Mouse (Mus musculus) forebrain, embryonic 13.5 days (tissue): ENCODE results near the gene Stx11. TPM values are rescaled to one million over a fixed set of nuclear protein-coding genes. Genes with fewer than 3 reads are reported as not detected.
A peak's percentile ranks its signal among the peaks of the same experiment; 100 is the strongest.

ENCODE experiments used
- ATAC-seq: fragments of 200-750 bp; cut with Nextera tagmentation; 2 replicates; pipeline ENCODE4 v1.8.0; 2017
- H3K27ac ChIP-seq: fragments of 300-500 bp; sonication (generic); 2 replicates; pipeline ENCODE4 v1.5.1; 2015; ENCODE audit warnings: inconsistent platforms, mild to moderate bottlenecking, moderate library complexity
- H3K27me3 ChIP-seq: fragments of 300-500 bp; sonication (generic); 2 replicates; pipeline ENCODE4 v1.6.1; 2015; ENCODE audit warnings: mild to moderate bottlenecking, inconsistent platforms
- H3K36me3 ChIP-seq: fragments of 300-500 bp; sonication (generic); 2 replicates; pipeline ENCODE4 v1.6.1; 2015; ENCODE audit warnings: mild to moderate bottlenecking, inconsistent platforms; ENCODE audit not compliant: poor library complexity, severe bottlenecking
- H3K4me1 ChIP-seq: fragments of 300-500 bp; sonication (generic); 2 replicates; pipeline ENCODE4 v1.6.1; 2015; ENCODE audit warnings: inconsistent platforms
- H3K4me2 ChIP-seq: fragments of 300-500 bp; sonication (generic); 2 replicates; pipeline ENCODE4 v1.6.1; 2015; ENCODE audit warnings: inconsistent platforms, mild to moderate bottlenecking, moderate library complexity
- H3K4me3 ChIP-seq: fragments of 300-500 bp; sonication (generic); 2 replicates; pipeline ENCODE4 v1.5.1; 2015; ENCODE audit warnings: mild to moderate bottlenecking, inconsistent platforms
- H3K9ac ChIP-seq: fragments of 300-500 bp; sonication (generic); 2 replicates; pipeline ENCODE4 v1.6.1; 2015; ENCODE audit warnings: mild to moderate bottlenecking, inconsistent platforms
- H3K9me3 ChIP-seq: fragments of 300-500 bp; sonication (generic); replicated peaks from 2 replicates; pipeline ENCODE4 v1.6.1; 2016; ENCODE audit warnings: inconsistent platforms
- WGBS: fragments of 180-500 bp; shearing (Covaris S2); methylation state at CpG from one replicate; pipeline ENCODE4 v1.1.7; 2015; 5-methylcytosine and 5-hydroxymethylcytosine counted together
- polyA plus RNA-seq: library from polyadenylated mRNA; unstranded; fragments of >200 nt; fragmentation: Nextera tagmentation; extraction: Ambion mirVana; gene quantifications from 2 replicates; pipeline ENCODE4 v1.2.1, GENCODE M21; 2015

Stx11 gene
- 0.58 and 0.67 TPM in 2 replicates for polyA plus RNA-seq

DNA sequence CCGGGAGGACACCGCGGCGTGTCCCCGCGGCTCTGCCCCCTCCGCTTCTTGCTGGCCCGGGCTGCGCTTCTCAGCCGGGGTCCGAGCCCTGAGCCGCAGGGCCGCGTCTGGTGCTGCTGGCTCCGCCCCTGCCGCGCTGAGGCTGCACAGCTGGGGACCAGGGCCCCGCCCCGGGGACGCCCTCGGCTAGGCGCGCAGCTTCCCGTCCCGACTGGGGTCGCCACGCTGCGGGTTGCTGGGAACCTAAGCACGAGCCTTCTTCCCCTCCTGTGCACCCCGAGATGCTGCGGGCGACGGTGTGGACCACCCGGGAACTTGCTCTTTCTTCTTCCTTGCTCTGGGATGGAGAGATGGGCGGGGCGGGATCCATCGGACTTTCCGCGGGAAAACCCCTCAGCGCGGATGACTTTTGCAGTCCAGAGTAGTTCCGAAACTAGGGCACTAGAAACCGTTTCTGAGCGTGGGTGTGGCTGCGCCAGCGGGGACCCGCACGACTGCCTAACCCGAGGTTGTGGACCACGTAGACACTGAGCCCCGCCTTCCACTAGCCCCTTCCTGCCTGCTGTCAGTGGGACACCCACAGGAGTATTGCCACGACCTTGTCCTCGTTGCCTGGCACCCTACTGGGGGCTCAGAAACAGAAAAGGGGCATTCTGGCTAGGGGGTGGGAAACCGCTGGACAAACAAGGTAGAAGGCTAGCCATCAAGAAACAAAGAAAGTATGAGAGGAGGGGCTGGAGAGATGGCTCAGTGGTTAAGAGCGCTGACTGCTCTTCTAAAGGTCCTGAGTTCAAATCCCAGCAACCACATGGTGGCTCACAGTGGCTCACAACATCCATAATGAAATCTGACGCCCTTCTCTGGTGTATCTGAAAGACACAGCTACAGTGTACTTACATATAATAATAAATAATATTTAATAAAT is at the start of gene Stx11:
TSS of gene Stx11 (minus strand) at position 148 of the 925 bp plus-strand sequence.
- ATAC-seq: peak; percentile 92
- 2% methylated on average over 56 of the region's 56 CpGs for WGBS
- Histone ChIP-seq H3K9ac (peak within 1 kb of the TSS; percentile 68), H3K27me3 (peaks cover 12% of the 10 kb centered on the region), H3K4me3 (peak within 1 kb of the TSS; percentile 66), H3K4me1 (0 out of 2 replicates have a peak, but pooled peaks cover 5% of the 10 kb centered on the region), H3K4me2 (peak within 1 kb of the TSS; percentile 75), H3K27ac (no peak within 1 kb of the TSS), H3K36me3 (no peaks in the 10 kb centered on the region), H3K9me3 (no peaks in the 10 kb centered on the region)

DNA sequence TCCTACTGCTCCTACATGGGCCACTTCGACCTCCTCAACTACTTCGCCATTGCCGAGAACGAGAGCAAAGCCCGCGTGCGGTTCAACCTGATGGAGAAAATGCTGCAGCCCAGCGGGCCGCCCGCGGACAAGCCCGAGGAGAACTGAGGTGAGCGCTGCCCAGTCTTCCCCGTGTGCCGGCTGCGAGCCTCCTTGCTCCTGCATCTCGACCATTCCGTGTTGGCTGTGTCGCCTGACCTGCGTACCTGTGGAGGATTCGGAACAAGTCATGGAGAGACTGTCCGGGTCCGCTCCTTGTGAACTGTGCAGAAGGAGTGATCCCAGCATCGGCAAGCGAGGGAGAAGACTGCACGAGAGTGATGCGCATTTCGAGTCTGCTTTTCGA is 44.6 kb upstream of the Stx11 start:
- Histone ChIP-seq H3K9me3 (no peaks in the 10 kb centered on the region), H3K27me3 (no peaks in the 10 kb centered on the region), H3K4me2 (peak overlapping the region; percentile 79), H3K4me1 (peaks cover 16% of the 10 kb centered on the region), H3K4me3 (peak overlapping the region; percentile 72), H3K36me3 (peaks cover 4% of the 10 kb centered on the region; the same call in 1 of the 2 replicates), H3K9ac (peak overlapping the region; percentile 79), H3K27ac (no peak overlapping the region)
- no peak; the same call in 1 of the 2 replicates for ATAC-seq
- WGBS: 2% methylated on average over 29 of the region's 29 CpGs

DNA sequence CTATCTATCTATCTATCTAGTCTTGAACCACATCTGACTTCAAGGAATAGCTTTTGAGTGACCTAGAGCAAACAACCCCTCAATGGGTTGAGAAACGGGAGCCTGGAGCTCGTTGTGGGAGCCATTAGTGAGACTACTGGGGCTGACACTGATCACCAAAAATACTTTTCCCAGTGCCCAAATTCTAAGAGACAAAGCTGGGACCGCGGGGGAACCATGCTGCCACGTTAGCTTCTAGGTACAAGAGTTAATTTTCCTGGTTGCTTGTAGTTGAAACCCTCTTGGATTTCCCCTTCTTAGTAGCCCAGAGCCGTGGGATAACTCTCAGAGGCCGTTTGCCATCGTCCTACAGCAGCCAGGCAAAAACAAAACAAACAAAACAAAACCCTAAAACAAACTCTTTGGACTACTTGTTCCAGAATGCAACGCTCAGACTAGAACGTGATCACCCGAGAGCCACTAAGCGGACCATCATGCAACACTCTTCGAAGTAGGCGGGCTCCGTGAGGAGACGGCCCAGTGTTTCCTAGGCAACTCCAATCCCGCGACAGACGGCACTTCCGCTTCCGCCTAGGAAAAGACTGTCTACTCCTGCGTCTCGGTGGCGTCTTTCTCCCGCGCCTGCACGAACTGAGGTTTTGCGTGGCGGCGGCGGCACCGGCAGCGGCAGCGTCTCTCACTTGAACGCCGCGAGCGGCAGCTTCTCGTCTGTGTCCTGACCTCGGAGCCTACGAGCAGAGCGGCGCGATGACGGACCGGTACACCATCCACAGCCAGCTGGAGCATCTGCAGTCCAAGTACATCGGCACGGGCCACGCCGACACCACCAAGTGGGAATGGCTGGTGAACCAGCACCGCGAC is 44.0 kb upstream of the Stx11 start:
- H3K4me1 ChIP-seq: peaks cover 16% of the 10 kb centered on the region
- peak overlapping the region; percentile 72 for H3K4me3 ChIP-seq
- peak; percentile 100 for ATAC-seq
- H3K27me3 ChIP-seq: no peaks in the 10 kb centered on the region
- no peak overlapping the region for H3K27ac ChIP-seq
- peak overlapping the region; percentile 79 for H3K9ac ChIP-seq
- 4% methylated on average over 52 of the region's 52 CpGs for WGBS
- peak overlapping the region; percentile 79 for H3K4me2 ChIP-seq
- no peaks in the 10 kb centered on the region for H3K9me3 ChIP-seq
- H3K36me3 ChIP-seq: peaks cover 4% of the 10 kb centered on the region; the same call in 1 of the 2 replicates

DNA sequence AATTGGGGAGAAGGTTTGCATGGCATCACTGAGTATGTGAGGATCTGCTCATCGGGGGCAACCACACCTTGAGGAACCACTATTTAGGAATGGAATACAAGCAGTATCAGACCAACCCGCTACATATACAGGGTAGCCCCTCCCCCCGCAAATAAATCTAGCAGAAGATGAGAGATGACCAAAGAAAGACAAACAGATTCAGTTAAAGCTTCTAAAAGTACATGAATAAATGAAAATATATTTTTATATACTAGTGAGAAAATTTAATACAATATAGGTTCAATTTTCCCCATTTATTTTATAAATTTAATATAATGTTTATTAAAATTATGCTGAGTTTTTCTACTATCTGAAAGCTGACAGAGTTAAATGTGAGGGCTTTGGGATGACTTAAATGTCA is 40.9 kb upstream of the Stx11 start, which contains the start of gene Sf3b5:
TSS of gene Sf3b5 (plus strand) at position 301 of the 400 bp plus-strand sequence.
- no peak within 1 kb of the TSS for H3K4me3 ChIP-seq
- H3K27ac ChIP-seq: no peak within 1 kb of the TSS
- H3K4me2 ChIP-seq: no peak within 1 kb of the TSS
- H3K9me3 ChIP-seq: no peaks in the 10 kb centered on the region
- ATAC-seq: no peak
- no peaks in the 10 kb centered on the region for H3K27me3 ChIP-seq
- WGBS: 90% methylated on average over 3 of the region's 3 CpGs
- H3K4me1 ChIP-seq: peaks cover 12% of the 10 kb centered on the region
- no peak within 1 kb of the TSS for H3K9ac ChIP-seq
- H3K36me3 ChIP-seq: no peaks in the 10 kb centered on the region

DNA sequence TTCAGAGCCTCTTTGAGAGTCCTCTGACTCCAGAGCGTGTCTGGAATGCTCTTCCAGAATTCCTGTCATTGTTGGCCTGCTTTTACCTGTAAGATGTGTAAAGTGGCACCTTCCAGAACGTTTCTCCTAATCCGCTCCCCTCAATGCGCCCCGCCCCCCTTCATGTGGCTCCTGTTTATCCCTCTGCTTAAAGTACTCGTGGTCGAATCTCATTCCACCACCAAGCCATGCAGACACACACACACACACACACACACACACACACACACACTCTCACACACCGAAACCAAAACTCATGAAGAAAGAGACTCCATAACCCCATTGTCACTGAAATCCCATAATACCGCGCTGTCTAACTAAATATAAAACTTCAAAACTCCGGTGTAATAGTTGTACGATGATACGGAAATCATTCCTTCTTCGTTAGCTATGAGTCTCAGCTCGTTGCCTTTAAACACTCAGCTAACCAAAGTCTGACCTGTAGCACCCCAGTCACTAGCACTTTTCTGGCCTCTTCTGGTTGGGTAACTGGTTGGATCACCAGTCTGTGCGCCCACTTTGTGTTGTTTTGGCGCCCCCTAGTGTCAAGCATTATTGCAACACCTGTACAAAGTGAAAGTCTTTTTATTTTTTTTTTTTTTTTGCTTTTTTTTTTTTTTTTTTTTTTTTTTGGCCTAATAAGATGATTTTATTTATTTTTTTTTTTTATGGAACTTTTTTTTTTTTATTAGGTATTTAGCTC is 32.8 kb upstream of the Stx11 start:
- Histone ChIP-seq H3K27me3 (no peaks in the 10 kb centered on the region), H3K4me1 (no peaks in the 10 kb centered on the region), H3K9ac (no peak overlapping the region), H3K9me3 (no peaks in the 10 kb centered on the region), H3K4me3 (no peak overlapping the region), H3K36me3 (no peaks in the 10 kb centered on the region), H3K4me2 (no peak overlapping the region), H3K27ac (no peak overlapping the region)
- ATAC-seq: peak; percentile 89
- WGBS: 48% methylated on average over 17 of the region's 17 CpGs

DNA sequence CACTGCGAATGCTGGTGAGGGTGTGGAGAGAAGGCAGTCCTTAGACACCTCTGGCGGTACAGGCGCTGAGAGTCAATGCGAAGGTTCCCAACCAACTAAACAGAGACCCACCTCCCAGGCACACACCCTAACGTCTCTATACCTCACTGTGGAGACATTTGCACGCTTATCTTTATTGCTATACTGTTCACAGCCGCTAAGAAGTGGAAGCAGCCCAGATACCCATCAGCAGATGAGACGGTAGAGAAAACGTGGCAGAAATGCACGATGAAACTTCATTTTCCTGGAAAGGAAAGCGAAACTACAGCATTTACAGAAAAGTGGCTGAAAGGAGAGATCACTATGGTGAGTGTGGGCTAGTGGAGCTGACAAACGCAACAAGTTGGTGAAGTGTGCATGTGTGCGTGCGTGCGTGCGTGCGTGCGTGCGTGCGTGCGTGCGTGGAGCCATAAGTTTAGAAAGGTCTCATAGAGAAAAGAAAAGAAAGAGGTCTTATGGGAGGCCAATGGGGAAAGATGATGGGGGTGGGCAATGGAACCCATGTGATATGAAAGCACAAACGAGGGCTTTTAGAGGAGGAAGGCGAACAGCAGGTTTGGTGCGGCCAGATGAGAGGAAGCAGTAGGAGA is 29.4 kb upstream of the Stx11 start:
- Histone ChIP-seq H3K36me3 (no peaks in the 10 kb centered on the region), H3K27ac (no peak overlapping the region), H3K9me3 (no peaks in the 10 kb centered on the region), H3K27me3 (no peaks in the 10 kb centered on the region), H3K4me2 (no peak overlapping the region), H3K9ac (no peak overlapping the region), H3K4me1 (no peaks in the 10 kb centered on the region), H3K4me3 (no peak overlapping the region)
- 91% methylated on average over 25 of the region's 25 CpGs for WGBS
- no peak for ATAC-seq

DNA sequence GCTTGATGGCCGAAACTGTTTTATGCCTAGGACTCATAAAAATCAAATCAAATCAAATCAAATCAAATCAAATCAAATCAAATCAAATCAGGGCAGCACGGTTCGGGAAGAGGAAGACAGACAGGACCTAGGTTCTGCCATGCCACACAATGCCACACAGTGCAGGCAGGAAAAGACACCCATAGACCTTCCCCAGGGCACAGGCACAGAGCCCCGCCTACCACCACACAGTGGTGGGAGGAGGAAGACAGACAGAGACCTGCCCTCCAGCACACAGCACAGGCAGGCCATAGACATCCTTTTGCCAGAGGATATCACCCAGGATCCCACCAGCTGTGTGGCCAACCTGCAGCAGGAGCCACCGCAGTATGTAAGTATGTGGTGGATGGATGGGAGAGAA is 27.9 kb upstream of the Stx11 start:
- no peak overlapping the region for H3K4me2 ChIP-seq
- no peaks in the 10 kb centered on the region for H3K27me3 ChIP-seq
- H3K9ac ChIP-seq: no peak overlapping the region
- H3K27ac ChIP-seq: no peak overlapping the region
- no peak for ATAC-seq
- no peaks in the 10 kb centered on the region for H3K9me3 ChIP-seq
- H3K4me3 ChIP-seq: no peak overlapping the region
- H3K4me1 ChIP-seq: 0 out of 2 replicates have a peak, but pooled peaks cover 2% of the 10 kb centered on the region
- WGBS: 85% methylated on average over 5 of the region's 5 CpGs
- no peaks in the 10 kb centered on the region for H3K36me3 ChIP-seq

DNA sequence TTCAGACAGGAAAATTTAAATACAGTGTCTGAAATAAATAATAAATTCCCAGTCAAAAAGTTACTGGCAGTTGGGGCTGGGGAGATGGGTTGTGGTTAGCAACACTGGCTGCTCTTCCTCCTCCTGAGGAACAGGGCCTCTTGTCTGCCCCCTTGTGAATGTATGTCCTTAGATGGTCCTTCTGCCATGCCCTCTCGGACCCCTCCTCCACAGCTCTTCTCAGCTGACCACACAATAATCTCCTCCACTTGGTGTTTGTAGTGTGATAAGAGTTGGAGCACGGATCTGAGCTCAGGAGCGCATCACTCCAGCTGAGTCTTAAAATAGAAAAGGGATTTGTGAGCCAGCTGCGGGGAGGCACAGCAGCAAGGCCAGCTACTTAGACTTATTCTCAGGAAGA is 22.8 kb upstream of the Stx11 start:
- WGBS: 53% methylated on average over 4 of the region's 4 CpGs
- no peaks in the 10 kb centered on the region for H3K27me3 ChIP-seq
- no peaks in the 10 kb centered on the region for H3K36me3 ChIP-seq
- no peak overlapping the region for H3K9ac ChIP-seq
- no peak overlapping the region for H3K4me3 ChIP-seq
- no peak for ATAC-seq
- 0 out of 2 replicates have a peak, but pooled peaks cover 8% of the 10 kb centered on the region for H3K4me1 ChIP-seq
- H3K4me2 ChIP-seq: no peak overlapping the region
- H3K9me3 ChIP-seq: no peaks in the 10 kb centered on the region
- H3K27ac ChIP-seq: no peak overlapping the region

DNA sequence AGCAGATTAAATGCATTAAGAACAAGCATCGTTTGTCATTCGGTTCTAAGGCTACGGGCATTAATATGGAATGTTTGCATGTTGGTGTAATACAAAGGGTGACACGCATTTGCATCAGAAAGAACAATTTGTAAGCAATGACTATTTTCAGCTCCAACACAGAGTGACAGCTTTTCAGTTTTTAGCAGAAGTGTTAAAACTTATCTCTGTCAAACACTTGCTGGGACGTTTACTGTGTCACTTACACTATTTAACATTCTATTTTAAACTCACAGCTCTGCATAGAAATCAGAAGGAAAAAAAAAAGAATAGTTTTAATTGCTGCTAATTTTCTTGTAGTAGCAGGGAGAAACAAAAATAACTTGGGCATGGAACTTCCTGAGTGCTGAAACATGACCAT is 22.4 kb upstream of the Stx11 start:
- Histone ChIP-seq H3K4me3 (no peak overlapping the region), H3K4me2 (no peak overlapping the region), H3K9me3 (no peaks in the 10 kb centered on the region), H3K9ac (no peak overlapping the region), H3K27me3 (no peaks in the 10 kb centered on the region), H3K4me1 (0 out of 2 replicates have a peak, but pooled peaks cover 8% of the 10 kb centered on the region), H3K36me3 (no peaks in the 10 kb centered on the region), H3K27ac (no peak overlapping the region)
- 36% methylated on average over 5 of the region's 5 CpGs for WGBS
- peak; percentile 36; the same call in 1 of the 2 replicates for ATAC-seq

DNA sequence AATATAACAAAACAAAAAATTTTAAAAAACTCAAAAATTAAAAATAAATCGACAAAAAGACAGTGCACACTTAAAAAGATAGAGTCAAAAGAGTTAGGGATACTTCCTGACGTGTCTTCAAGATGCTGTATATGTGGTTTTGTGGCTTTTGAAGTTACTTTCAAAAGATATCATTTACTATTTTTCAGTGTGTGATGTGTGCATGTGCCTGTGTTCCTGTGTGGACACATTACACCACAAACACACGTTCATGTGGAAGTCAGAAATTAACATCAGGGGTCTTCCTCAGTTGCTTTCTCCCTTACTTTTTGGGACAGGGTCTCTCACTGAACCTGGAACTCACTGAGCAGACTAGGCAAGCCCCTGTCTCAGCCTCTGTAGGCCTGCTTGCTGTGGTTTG is 20.9 kb upstream of the Stx11 start:
- Histone ChIP-seq H3K36me3 (no peaks in the 10 kb centered on the region), H3K27ac (no peak overlapping the region), H3K4me1 (0 out of 2 replicates have a peak, but pooled peaks cover 8% of the 10 kb centered on the region), H3K9ac (no peak overlapping the region), H3K9me3 (no peaks in the 10 kb centered on the region), H3K4me2 (no peak overlapping the region), H3K4me3 (no peak overlapping the region), H3K27me3 (no peaks in the 10 kb centered on the region)
- no peak for ATAC-seq
- 86% methylated on average over 3 of the region's 3 CpGs for WGBS

DNA sequence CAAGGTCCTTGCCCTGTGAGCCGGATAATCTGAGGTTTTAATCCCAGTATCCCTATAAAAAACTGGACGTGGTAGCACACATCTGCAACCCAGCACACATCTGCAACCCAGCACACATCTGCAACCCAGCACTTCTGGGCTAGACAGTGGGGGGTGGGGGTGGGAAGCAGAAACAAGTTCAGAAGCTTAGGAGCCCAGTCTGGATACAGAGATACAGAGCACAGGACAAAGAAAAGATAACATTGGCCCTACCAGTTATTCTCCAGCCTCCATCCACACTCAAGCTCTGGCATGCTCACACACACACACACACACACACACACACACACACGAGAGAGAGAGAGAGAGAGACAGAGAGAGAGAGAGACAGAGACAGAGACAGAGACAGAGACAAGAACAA is 19.4 kb upstream of the Stx11 start:
- no peak overlapping the region for H3K9ac ChIP-seq
- no peaks in the 10 kb centered on the region for H3K9me3 ChIP-seq
- no peak for ATAC-seq
- H3K4me2 ChIP-seq: no peak overlapping the region
- WGBS: 70% methylated on average over 3 of the region's 3 CpGs
- no peaks in the 10 kb centered on the region for H3K36me3 ChIP-seq
- no peak overlapping the region for H3K27ac ChIP-seq
- H3K4me1 ChIP-seq: 0 out of 2 replicates have a peak, but pooled peaks cover 8% of the 10 kb centered on the region
- H3K4me3 ChIP-seq: no peak overlapping the region
- no peaks in the 10 kb centered on the region for H3K27me3 ChIP-seq
